Mouse (Mus musculus) heart, embryonic 12.5 days (tissue): ENCODE measurements around the gene Cabin1. TPM values are rescaled to one million over a fixed set of nuclear protein-coding genes. Genes with fewer than 3 reads are reported as not detected.

Source experiments
- ATAC-seq: fragments of 200-750 bp; cut with Nextera tagmentation; 2 replicates; pipeline ENCODE4 v1.8.0; 2017; ENCODE audit warnings: moderate TSS enrichment, moderate library complexity; ENCODE audit not compliant: insufficient number of reproducible peaks, low FRiP score
- H3K27ac ChIP-seq: fragments of 300-500 bp; sonication (generic); 2 replicates; pipeline ENCODE4 v1.5.1; 2016; ENCODE audit warnings: mild to moderate bottlenecking, moderate library complexity; ENCODE audit not compliant: poor library complexity, severe bottlenecking
- H3K27me3 ChIP-seq: fragments of 300-500 bp; sonication (generic); replicated peaks from 2 replicates; pipeline ENCODE4 v1.6.1; 2016; ENCODE audit warnings: mild to moderate bottlenecking, moderate library complexity
- H3K36me3 ChIP-seq: fragments of 300-500 bp; sonication (generic); 2 replicates; pipeline ENCODE4 v1.6.1; 2016; ENCODE audit warnings: mild to moderate bottlenecking, moderate library complexity
- H3K4me1 ChIP-seq: fragments of 300-500 bp; sonication (generic); replicated peaks from 2 replicates; pipeline ENCODE4 v1.6.1; 2016; ENCODE audit warnings: mild to moderate bottlenecking
- H3K4me2 ChIP-seq: fragments of 300-500 bp; sonication (generic); 2 replicates; pipeline ENCODE4 v1.6.1; 2016; ENCODE audit warnings: mild to moderate bottlenecking, moderate library complexity
- H3K4me3 ChIP-seq: fragments of 300-500 bp; sonication (generic); 2 replicates; pipeline ENCODE4 v1.5.1; 2016; ENCODE audit warnings: mild to moderate bottlenecking
- H3K9ac ChIP-seq: fragments of 300-500 bp; sonication (generic); 2 replicates; pipeline ENCODE4 v1.6.1; 2016; ENCODE audit warnings: mild to moderate bottlenecking, moderate library complexity
- H3K9me3 ChIP-seq: fragments of 300-500 bp; sonication (generic); replicated peaks from 2 replicates; pipeline ENCODE4 v1.6.1; 2016; ENCODE audit warnings: mild to moderate bottlenecking, moderate library complexity
- WGBS: fragments of 180-500 bp; shearing (Covaris S2); methylation state at CpG from one replicate; pipeline ENCODE4 v1.1.7; 2016; 5-methylcytosine and 5-hydroxymethylcytosine counted together
- polyA plus RNA-seq: library from polyadenylated mRNA; unstranded; fragments of >200 nt; fragmentation: Nextera tagmentation; extraction: Ambion mirVana; gene quantifications from 2 replicates; pipeline ENCODE4 v1.2.1, GENCODE M21; 2016

Gene Cabin1
- polyA plus RNA-seq, 1 experiment from 2014 or later, result 26.7 TPM

DNA sequence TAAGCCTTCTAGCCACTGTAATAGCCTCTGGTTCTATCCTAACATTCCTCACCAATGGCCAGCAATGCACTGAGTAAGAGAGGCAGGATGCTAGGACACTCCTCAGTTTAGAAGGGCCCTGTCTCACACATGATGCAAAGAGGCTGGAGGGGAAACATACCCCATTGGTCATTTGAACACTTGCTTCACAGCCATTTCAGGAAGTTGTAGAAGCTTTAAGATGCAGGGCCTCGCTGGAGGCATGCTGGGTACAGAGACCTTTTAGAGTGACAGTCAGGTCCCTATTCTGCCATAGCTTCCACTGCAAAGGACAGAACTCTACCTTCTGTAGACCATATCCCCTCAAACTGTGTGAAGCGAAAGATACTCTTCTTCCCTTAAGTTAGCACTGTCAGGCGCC is 66.4 kb downstream of the Cabin1 start:
- peaks cover 14% of the 10 kb centered on the region for H3K4me1 ChIP-seq
- H3K4me3 ChIP-seq, result no peak overlapping the region
- WGBS, result 73% methylated on average over 3 of the region's 3 CpGs
- H3K27me3 ChIP-seq, result no peaks in the 10 kb centered on the region
- H3K4me2 ChIP-seq, result no peak overlapping the region
- H3K27ac ChIP-seq, result no peak overlapping the region
- H3K36me3 ChIP-seq, result peaks cover 71% of the 10 kb centered on the region
- no peaks in the 10 kb centered on the region for H3K9me3 ChIP-seq
- H3K9ac ChIP-seq, result no peak overlapping the region
- ATAC-seq, result no peak

DNA sequence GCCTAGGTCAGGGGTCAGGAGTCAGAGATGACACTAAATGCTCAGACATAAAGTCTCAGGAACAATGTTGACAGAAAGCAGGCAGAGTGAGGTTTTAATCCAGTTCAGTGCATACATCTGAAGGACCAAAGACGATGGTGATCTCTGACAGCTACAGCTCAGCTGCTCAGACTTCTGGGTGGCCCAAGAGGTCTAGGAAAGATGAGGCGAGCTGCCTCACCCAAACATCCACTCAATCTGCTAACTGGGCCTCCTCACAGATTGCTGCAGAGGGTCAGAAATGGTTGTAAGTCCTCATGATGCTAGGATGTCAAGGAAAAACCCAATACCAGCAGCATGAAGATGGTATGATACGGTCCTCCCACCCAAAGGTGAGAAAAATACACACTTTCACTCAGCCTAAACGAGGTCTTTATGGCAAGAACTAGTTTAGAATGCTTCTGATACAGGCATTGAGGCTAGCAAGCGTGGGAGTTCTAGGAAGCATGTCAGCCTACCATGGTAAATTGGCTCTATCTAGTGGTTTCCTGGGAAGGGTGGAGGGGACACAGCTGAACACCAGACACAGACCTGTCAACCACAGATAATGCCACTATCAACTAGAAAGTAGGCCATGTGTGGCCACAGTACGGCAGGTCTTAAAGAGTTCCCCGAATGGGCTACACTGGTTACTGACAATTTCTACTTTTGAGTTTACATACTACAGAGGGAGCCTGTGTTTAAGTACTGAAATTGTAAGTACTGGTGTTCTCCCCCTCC is 67.4 kb downstream of the Cabin1 start:
- no peaks in the 10 kb centered on the region for H3K9me3 ChIP-seq
- no peak overlapping the region for H3K4me3 ChIP-seq
- peak overlapping the region; percentile 8; the same call in 1 of the 2 replicates for H3K27ac ChIP-seq
- 69% methylated on average over 7 of the region's 7 CpGs for WGBS
- no peak overlapping the region for H3K9ac ChIP-seq
- peak; percentile 86 for ATAC-seq
- no peaks in the 10 kb centered on the region for H3K27me3 ChIP-seq
- peaks cover 14% of the 10 kb centered on the region for H3K4me1 ChIP-seq
- no peak overlapping the region for H3K4me2 ChIP-seq
- peaks cover 78% of the 10 kb centered on the region for H3K36me3 ChIP-seq

DNA sequence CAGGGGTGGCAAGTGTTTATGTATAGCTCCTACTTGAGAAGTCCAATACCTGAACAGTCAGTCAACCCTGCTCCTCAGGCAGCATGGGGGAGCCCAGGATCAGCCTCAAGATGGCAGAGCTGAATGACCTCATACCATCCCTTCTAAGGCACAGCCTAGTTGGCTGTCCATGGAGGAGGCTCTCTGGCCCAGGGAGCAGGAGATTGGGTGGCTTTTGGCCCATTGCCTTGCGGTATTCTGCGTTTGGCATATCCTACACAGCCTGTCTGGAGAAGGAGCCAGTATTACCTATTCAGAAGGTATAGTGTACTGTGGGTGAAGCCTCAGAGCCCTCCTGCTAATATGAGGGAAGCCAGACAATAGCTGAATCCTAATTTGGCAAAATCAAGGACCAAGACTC is 68.6 kb downstream of the Cabin1 start:
- no peak for ATAC-seq
- Histone ChIP-seq H3K36me3 (peaks cover 91% of the 10 kb centered on the region), H3K9me3 (no peaks in the 10 kb centered on the region), H3K27me3 (no peaks in the 10 kb centered on the region), H3K4me2 (no peak overlapping the region), H3K27ac (no peak overlapping the region), H3K9ac (no peak overlapping the region), H3K4me1 (peaks cover 14% of the 10 kb centered on the region), H3K4me3 (no peak overlapping the region)
- 96% methylated on average over 2 of the region's 2 CpGs for WGBS

DNA sequence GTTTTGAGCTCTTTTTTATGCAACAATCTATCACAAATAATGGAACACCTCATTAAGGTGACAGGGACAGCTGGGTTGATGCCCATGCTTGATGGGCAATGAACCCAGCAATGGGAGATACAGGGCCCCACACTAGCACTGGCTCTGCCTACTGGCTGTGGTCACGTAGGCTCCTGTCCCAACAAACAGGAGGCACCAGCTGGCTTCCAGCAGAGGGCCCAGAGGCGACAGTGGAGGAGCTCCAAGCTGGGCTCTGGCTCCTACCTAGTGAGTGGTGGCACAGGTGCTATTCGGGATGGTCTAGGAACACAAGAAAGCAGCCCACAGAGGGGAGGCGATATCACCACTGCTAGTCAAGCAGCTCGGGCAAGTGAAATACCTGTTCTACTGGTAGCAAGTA is 69.1 kb downstream of the Cabin1 start:
- no peaks in the 10 kb centered on the region for H3K27me3 ChIP-seq

DNA sequence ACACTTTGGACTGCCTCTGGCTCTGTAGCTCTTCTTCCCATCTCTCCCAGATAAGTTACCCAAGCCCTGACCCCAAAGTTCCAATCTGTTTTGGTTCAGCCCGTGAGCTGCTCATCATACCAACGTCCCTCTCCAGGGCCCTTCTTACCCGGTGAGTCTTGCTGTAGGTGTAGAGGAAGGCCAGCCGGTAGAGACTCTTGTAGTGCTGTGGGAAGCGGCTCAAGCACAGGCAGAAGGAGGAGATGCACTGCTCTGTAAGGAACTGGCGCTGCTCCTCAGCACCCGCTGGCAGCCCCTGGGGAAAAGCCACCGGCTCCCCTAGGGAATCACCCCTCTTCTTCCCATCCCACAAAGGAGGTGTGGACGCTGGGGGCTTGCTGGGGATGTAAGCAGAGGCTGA is 69.6 kb downstream of the Cabin1 start:
- Histone ChIP-seq H3K36me3 (peaks cover 89% of the 10 kb centered on the region), H3K27ac (no peak overlapping the region), H3K4me1 (peaks cover 14% of the 10 kb centered on the region), H3K27me3 (no peaks in the 10 kb centered on the region), H3K4me3 (no peak overlapping the region), H3K9me3 (no peaks in the 10 kb centered on the region), H3K4me2 (no peak overlapping the region), H3K9ac (0 out of 2 replicates have a peak overlapping the region, but pooled peaks have one; percentile 22)
- whole genome bisulfite sequencing, result 87% methylated on average over 9 of the region's 9 CpGs
- no peak for ATAC-seq

More for the DNA sequence above, 69.1 kb downstream of the Cabin1 start:
- H3K9me3 ChIP-seq, result no peaks in the 10 kb centered on the region
- H3K36me3 ChIP-seq, result peaks cover 90% of the 10 kb centered on the region
- 86% methylated on average over 5 of the region's 5 CpGs for WGBS
- no peak for ATAC-seq
- peaks cover 14% of the 10 kb centered on the region for H3K4me1 ChIP-seq
- no peak overlapping the region for H3K27ac ChIP-seq
- H3K4me2 ChIP-seq, result no peak overlapping the region
- no peak overlapping the region for H3K9ac ChIP-seq
- no peak overlapping the region for H3K4me3 ChIP-seq

DNA sequence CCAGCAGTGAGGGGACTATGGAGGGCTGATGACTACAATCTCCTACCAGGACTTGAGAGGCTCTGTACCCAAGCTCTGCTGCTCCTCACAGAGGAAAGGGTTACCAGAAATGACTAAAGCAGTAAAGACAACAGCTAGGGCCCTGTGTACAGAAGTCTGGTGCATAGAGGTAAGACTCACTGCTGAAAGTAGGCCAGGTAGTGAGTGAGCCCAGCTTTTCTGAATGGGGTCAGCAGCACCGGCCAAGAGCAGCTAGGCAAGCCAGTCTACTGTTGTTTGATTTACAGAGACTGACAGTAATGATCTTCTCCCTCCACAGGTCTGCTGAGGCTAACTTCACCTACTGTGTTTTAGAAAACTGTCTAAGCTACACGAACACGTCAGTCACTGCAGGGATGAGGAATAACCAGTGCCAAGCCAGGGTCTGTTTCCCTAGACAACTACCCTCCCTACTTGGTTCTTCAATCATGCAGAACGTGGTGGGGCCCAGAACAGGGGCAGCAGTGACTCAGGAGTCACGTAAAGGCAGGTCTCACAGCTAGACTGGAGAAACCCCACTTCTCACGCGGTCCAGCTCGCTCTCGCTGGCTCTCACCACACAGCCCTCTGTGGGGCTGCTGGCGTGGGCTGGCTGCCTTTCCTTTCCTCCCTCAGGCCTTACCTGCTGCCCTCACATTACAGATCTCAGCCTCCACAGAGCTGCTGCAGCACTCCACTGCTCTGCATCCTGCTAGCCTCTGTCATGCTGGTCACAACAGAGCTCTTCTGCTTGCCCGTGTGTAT is 70.5 kb downstream of the Cabin1 start:
- WGBS, result 75% methylated on average over 11 of the region's 11 CpGs
- Histone ChIP-seq H3K36me3 (peaks cover 86% of the 10 kb centered on the region), H3K4me1 (peaks cover 14% of the 10 kb centered on the region), H3K9me3 (no peaks in the 10 kb centered on the region), H3K9ac (no peak overlapping the region), H3K27ac (0 out of 2 replicates have a peak overlapping the region, but pooled peaks have one; percentile 35), H3K4me2 (no peak overlapping the region), H3K27me3 (no peaks in the 10 kb centered on the region), H3K4me3 (no peak overlapping the region)
- ATAC-seq, result no peak

DNA sequence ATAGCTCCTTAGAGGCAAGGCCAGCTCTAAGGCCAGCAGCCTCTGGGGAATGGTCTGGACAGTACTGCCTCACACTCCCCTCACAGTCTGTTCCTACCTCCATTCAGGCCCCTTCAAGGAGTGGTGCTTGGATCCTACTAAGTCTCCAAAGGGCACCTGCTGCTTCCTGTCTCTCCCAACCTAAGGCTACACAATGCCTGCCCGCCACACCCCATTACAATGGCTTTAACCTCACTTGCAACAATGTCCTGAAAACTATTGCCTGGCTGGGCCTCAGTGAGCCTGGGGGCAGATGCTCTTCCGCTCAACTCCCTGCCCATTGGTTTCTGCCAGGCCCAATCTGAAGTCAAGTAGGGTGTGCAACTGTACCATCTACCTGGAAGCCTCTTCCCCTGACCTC is 75.5 kb downstream of the Cabin1 start:
- Histone ChIP-seq H3K36me3 (peaks cover 65% of the 10 kb centered on the region), H3K4me3 (no peak overlapping the region), H3K27ac (no peak overlapping the region), H3K4me2 (no peak overlapping the region), H3K9me3 (no peaks in the 10 kb centered on the region), H3K4me1 (peaks cover 2% of the 10 kb centered on the region), H3K27me3 (no peaks in the 10 kb centered on the region), H3K9ac (no peak overlapping the region)
- WGBS, result 92% methylated on average over 2 of the region's 2 CpGs
- no peak for ATAC-seq

DNA sequence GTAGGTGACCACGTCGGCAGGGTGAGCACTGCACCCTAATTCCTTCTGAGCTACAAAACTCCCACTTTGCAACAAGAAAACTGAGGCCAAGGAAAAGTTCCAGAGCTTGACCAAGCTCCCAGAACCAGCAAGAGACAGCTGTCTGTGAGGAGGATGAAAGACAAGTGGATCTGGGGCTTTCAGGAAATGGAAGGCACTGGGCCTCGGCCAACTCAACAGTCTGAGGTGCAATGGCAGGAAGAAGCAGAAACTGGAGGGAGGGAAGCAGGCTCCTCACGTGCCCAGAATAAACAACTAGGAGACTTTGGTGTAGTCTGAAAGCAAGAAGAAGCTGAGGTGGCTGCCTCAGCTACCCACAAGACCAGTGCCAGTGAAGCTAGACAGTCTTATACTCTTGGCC is 77.4 kb downstream of the Cabin1 start:
- Histone ChIP-seq H3K27me3 (no peaks in the 10 kb centered on the region), H3K36me3 (peaks cover 61% of the 10 kb centered on the region), H3K4me3 (no peak overlapping the region), H3K4me2 (no peak overlapping the region), H3K9ac (no peak overlapping the region), H3K9me3 (no peaks in the 10 kb centered on the region), H3K4me1 (no peaks in the 10 kb centered on the region), H3K27ac (no peak overlapping the region)
- no peak for ATAC-seq
- 73% methylated on average over 4 of the region's 4 CpGs for WGBS

DNA sequence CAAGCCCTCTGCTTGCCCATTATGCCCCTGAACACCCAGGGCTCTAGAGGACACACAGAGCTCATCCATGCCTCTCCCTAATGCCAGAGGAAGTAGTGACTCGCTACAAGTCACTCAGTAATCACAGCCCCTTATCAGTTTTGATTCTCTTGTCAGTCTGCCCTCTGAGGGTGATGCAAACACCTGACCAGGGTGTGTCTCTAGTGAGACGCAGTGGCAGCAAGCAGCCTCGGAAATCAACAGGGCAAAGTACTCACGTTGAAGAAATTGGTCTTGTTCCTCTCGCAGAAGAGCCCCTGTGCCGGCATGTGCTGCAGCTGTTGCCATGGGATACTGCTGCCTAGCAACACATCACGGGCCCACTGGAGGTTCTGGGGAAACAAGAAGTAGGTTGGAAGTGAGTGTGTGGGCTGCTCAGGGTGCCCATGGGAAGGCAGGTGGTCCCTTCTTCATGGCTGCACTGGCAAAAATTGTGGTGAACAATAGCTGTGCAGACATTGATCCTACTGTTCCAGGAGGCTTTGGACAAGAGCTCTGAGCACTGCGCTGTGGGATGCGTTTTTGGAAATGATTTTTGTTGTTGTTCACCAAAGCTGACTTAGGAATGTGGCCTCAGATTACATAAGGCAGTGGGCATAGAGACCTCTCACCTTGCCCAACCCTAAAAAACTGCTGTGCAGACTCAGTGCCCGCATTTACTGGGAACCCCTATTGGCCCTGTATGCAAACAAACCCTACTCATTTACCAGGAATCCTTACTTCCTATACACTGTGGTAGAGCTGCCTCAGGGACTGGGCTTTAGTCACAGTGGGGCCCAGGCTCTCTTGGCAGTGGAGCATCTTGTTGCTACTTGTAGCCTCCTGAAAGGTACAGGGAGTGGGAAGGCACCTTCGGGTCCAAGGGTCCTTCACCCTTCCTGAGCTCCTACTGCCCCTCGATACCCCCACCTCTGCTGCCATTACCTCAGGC is 79.8 kb downstream of the Cabin1 start:
- no peak for ATAC-seq
- H3K4me2 ChIP-seq, result no peak overlapping the region
- 66% methylated on average over 12 of the region's 12 CpGs for WGBS
- no peak overlapping the region for H3K4me3 ChIP-seq
- H3K9me3 ChIP-seq, result no peaks in the 10 kb centered on the region
- peaks cover 57% of the 10 kb centered on the region for H3K36me3 ChIP-seq
- no peak overlapping the region for H3K9ac ChIP-seq
- H3K27ac ChIP-seq, result no peak overlapping the region
- H3K4me1 ChIP-seq, result no peaks in the 10 kb centered on the region
- H3K27me3 ChIP-seq, result no peaks in the 10 kb centered on the region

DNA sequence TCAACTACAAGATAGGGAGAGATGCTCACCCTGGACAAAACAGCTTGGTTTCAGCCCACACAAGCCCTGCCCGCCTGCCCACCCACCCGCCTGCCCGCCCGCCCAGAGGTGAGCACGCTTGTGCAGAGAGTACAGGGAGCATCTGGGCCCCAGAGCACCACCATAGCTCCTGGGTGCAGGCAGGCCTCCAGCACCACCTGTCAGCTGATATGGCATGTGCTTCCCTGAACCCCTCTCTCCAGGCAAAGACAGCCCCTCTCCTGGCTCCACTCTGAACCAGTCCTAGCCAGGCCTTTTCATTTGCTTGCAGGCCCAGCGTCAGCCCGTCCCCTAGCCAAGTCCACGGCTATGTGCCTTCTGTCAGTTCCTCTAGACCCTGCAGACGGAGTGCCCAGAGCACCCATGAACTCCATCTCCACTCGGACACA is 83.6 kb downstream of the Cabin1 start:
- H3K4me3 ChIP-seq, result no peak overlapping the region
- no peak overlapping the region for H3K4me2 ChIP-seq
- WGBS, result 90% methylated on average over 10 of the region's 10 CpGs
- H3K27me3 ChIP-seq, result no peaks in the 10 kb centered on the region
- no peaks in the 10 kb centered on the region for H3K9me3 ChIP-seq
- H3K27ac ChIP-seq, result no peak overlapping the region
- ATAC-seq, result no peak
- H3K36me3 ChIP-seq, result peaks cover 53% of the 10 kb centered on the region
- H3K4me1 ChIP-seq, result peaks cover 15% of the 10 kb centered on the region
- H3K9ac ChIP-seq, result no peak overlapping the region
